Mouse (Mus musculus) limb, embryonic 10.5 days (tissue): ENCODE measurements at regions not wholly inside any gene's neighbourhood (a gene's known extent, or its start where the extent isn't known, plus 50 kb on each side); places are given as distances from the start of the nearest gene placed in this dataset.
A peak's percentile ranks its signal among the peaks of the same experiment; 100 is the strongest.

Experiments
- DNase-seq: peaks from one replicate; pipeline ENCODE4 v3.0.0-alpha.2; 2017; ENCODE audit warnings: low spot score
- H3K27ac ChIP-seq: fragments of 300-500 bp; sonication (generic); 2 replicates; pipeline ENCODE4 v1.5.1; 2016; ENCODE audit warnings: mild to moderate bottlenecking
- H3K27me3 ChIP-seq: fragments of 300-500 bp; sonication (generic); 2 replicates; pipeline ENCODE4 v1.6.1; 2016; ENCODE audit warnings: low read depth, mild to moderate bottlenecking; ENCODE audit not compliant: poor library complexity, severe bottlenecking
- H3K36me3 ChIP-seq: fragments of 300-500 bp; sonication (generic); 2 replicates; pipeline ENCODE4 v1.6.1; 2016; ENCODE audit warnings: mild to moderate bottlenecking, moderate library complexity
- H3K4me1 ChIP-seq: fragments of 300-500 bp; sonication (generic); 2 replicates; pipeline ENCODE4 v1.6.1; 2016
- H3K4me3 ChIP-seq: fragments of 300-500 bp; sonication (generic); 2 replicates; pipeline ENCODE4 v1.5.1; 2016; ENCODE audit warnings: mild to moderate bottlenecking, moderate library complexity
- H3K9me3 ChIP-seq: fragments of 300-500 bp; sonication (generic); replicated peaks from 2 replicates; pipeline ENCODE4 v1.6.1; 2016; ENCODE audit warnings: mild to moderate bottlenecking
- WGBS: fragments of 180-500 bp; shearing (Covaris S2); methylation state at CpG from one replicate; pipeline ENCODE4 v1.1.7; 2016; 5-methylcytosine and 5-hydroxymethylcytosine counted together

GRCm38 (mm10) chr10:84069806-84070205, 347.1 kb downstream of the 1500009L16Rik start:
- DNase-seq = no peak
- 94% methylated on average over 9 of the region's 9 CpGs for WGBS
- no peaks in the 10 kb centered on the region for H3K27me3 ChIP-seq
- H3K4me1 ChIP-seq = peaks cover 3% of the 10 kb centered on the region; the same call in 1 of the 2 replicates
- no peak overlapping the region for H3K27ac ChIP-seq
- H3K9me3 ChIP-seq = no peaks in the 10 kb centered on the region
- no peaks in the 10 kb centered on the region for H3K36me3 ChIP-seq
- no peak overlapping the region for H3K4me3 ChIP-seq

DNA sequence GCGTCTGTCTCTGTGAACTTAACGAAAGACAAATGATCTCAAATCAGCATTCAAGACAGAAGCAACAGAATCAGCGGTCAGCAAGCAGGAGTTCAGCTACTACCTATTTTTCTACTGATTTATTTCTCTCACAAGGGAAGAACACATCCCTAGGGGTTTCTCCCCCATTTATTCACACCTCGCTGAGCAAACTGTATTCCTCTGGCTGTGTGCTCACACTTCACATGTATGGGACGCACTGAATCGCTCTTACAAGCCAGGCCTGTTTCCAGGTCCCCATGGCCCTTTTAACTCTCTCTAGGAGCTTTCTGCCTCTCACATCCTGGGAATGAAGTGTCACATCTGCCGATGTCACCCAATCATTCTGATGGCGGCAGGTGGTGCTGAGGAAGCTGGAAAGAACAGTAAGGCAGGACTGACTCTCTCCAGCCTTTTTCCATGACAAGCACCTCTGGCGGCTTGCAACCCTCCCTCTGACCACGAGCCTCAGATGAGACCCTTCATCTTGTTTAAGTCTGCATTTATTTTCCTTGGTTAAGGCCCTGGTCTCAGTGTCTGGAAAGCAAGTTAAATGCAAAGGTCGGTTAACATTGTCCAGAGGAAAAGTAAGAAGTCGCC, 350.3 kb downstream of the 1500009L16Rik start:
- DNase-seq = no peak
- Histone ChIP-seq H3K9me3 (no peaks in the 10 kb centered on the region), H3K27me3 (no peaks in the 10 kb centered on the region), H3K27ac (no peak overlapping the region), H3K4me3 (no peak overlapping the region), H3K4me1 (peaks cover 3% of the 10 kb centered on the region; the same call in 1 of the 2 replicates), H3K36me3 (no peaks in the 10 kb centered on the region)
- 67% methylated on average over 12 of the region's 12 CpGs for WGBS

DNA sequence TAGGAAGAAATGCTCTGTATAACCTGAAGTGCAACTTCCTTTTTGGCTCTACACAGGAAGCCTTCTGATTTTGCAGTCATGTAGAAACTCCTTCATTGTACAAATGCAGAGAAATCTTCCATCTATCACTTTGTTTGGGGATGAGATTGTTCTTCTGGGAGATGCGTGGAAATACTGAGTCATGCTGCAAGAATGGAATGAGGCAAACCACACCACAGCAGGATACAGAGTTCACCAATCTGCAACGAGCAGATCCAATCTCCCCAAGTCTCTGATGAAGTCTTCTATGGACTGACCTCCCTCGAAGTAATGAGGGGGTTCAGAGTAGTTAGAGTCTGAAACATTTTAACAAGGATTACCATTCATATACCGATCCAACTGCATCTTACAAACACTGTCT, 352.9 kb downstream of the 1500009L16Rik start:
- Histone ChIP-seq H3K36me3 (no peaks in the 10 kb centered on the region), H3K4me3 (no peak overlapping the region), H3K27me3 (no peaks in the 10 kb centered on the region), H3K27ac (no peak overlapping the region), H3K4me1 (peaks cover 7% of the 10 kb centered on the region), H3K9me3 (no peaks in the 10 kb centered on the region)
- DNase-seq = no peak
- WGBS = 86% methylated on average over 4 of the region's 4 CpGs

DNA sequence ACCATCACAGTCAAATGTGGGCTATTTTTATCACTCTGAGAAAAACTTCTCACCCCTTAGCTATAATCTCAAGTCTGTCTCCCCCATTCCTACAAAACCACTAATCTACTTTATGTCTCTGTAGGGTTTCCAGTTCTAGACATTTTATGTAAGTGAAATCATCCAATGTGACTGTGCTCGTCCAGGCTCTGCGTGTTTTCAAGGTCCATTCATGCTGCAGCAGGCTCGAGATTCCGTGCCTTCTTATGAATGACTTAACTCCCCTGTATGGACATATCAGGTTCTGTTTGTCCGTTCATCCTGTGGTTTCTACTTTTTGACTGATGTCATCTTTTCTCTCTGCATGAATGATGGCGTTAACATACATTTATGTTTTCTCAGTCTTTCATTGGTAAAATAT, 357.6 kb downstream of the 1500009L16Rik start:
- no peak for DNase-seq
- Histone ChIP-seq H3K4me1 (peaks cover 40% of the 10 kb centered on the region), H3K27me3 (no peaks in the 10 kb centered on the region), H3K36me3 (no peaks in the 10 kb centered on the region), H3K27ac (no peak overlapping the region), H3K4me3 (no peak overlapping the region), H3K9me3 (no peaks in the 10 kb centered on the region)
- 90% methylated on average over 6 of the region's 6 CpGs for WGBS

DNA sequence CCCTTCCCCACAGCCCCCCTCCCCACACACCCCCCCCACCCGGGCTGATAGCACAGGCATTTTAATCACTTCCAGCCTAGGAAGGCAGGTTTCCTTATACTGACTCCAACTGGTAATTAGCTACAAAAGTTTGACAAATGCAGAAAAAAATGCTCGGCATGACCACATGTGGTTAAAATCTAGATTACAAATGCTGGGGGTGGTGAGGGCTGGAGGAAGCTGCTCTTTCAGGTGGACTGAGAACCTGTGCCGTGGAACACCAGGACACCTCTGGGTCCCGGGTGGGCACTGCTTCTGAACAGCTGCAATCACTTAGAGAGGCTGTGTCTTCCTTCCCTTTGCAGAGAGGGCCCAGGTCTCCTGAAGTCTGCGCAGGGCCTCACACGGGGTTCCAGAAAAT, 358.7 kb downstream of the Nuak1 start:
- 15% methylated on average over 6 of the region's 6 CpGs for WGBS
- Histone ChIP-seq H3K4me1 (peaks cover 40% of the 10 kb centered on the region), H3K9me3 (no peaks in the 10 kb centered on the region), H3K27ac (peak overlapping the region; percentile 76), H3K27me3 (no peaks in the 10 kb centered on the region), H3K4me3 (peak overlapping the region; percentile 27; the same call in 1 of the 2 replicates), H3K36me3 (no peaks in the 10 kb centered on the region)
- peak; percentile 60 for DNase-seq

DNA sequence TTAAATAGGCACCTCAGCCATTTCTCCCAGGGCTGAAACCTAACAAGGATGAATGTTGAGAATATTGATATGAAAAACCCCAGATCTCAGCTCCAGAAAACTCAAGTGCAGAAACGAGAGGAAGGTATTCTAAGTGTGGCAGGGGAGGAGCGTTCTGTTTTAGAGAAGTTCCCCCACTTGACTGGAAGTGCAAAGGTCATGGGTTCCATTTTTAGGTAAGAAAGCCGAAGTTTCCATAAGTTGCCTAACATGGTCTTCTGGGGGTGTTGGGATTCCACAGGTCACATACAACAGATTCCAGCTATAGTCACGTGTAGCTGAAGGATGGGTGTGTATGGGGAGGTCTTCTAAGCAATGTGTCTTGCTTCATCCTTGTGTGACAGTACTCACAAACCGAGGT, 352.9 kb downstream of the Nuak1 start:
- H3K4me1 ChIP-seq = peaks cover 41% of the 10 kb centered on the region
- 92% methylated on average over 5 of the region's 5 CpGs for WGBS
- no peak overlapping the region for H3K27ac ChIP-seq
- DNase-seq = no peak
- H3K9me3 ChIP-seq = no peaks in the 10 kb centered on the region
- no peaks in the 10 kb centered on the region for H3K36me3 ChIP-seq
- no peaks in the 10 kb centered on the region for H3K27me3 ChIP-seq
- no peak overlapping the region for H3K4me3 ChIP-seq

GRCm38 (mm10) chr10:84087929-84088328, 352.5 kb downstream of the Nuak1 start:
- Histone ChIP-seq H3K4me1 (peaks cover 37% of the 10 kb centered on the region), H3K27me3 (no peaks in the 10 kb centered on the region), H3K36me3 (no peaks in the 10 kb centered on the region), H3K27ac (no peak overlapping the region), H3K4me3 (no peak overlapping the region), H3K9me3 (no peaks in the 10 kb centered on the region)
- WGBS = 87% methylated on average over 3 of the region's 3 CpGs
- no peak for DNase-seq

- H3K9me3 ChIP-seq = no peaks in the 10 kb centered on the region
- H3K4me3 ChIP-seq = no peak overlapping the region
- no peak for DNase-seq
- H3K27me3 ChIP-seq = no peaks in the 10 kb centered on the region
- H3K4me1 ChIP-seq = peaks cover 28% of the 10 kb centered on the region
- peak overlapping the region; percentile 34; the same call in 1 of the 2 replicates for H3K27ac ChIP-seq
- 84% methylated on average over 18 of the region's 18 CpGs for WGBS
- H3K36me3 ChIP-seq = no peaks in the 10 kb centered on the region
These were observed 351.3 kb downstream of the Nuak1 start for GRCm38 (mm10) chr10:84088799-84089778.

DNA sequence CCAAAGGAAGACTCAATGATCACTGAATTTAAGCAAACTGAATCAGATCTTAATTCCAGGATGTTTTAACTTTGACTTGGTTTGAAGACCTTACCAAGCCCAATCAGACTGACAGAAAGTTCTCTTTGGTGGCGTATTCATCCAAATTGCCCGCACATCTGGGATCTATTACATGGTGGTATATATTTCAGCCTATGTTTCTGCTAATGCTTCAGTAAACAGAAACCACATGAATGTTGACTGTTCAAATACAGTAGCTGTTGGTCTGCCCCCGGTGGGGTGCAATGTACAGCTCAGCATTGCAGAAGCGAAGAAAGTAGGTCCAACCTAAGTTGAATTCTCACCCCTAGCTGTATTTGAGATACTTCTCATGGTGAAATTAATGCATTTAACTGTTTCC, 346.5 kb downstream of the Nuak1 start:
- DNase-seq = no peak
- 83% methylated on average over 4 of the region's 4 CpGs for whole genome bisulfite sequencing
- Histone ChIP-seq H3K4me3 (no peak overlapping the region), H3K27ac (no peak overlapping the region), H3K9me3 (no peaks in the 10 kb centered on the region), H3K4me1 (peaks cover 11% of the 10 kb centered on the region), H3K27me3 (no peaks in the 10 kb centered on the region), H3K36me3 (no peaks in the 10 kb centered on the region)

DNA sequence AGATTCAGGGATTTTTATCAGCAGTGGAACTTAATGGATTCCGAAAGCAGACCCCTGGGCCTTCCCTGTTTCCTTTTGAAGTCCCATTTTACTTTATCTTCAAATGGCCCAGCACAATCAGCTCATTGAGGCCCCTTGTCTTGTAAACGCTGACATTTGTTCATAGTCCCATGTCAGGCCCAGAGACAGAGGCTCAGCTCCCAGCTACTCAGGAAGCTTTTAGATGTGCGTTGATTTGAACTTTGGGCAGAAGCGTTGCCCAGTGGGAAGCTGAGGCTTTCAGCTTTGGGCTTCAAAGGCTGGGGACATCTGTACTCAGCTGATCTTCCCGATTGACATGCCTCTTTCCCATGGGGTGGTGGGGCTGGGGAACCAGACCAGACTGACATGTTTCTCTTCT, 343.2 kb downstream of the Nuak1 start:
- Histone ChIP-seq H3K4me1 (peaks cover 18% of the 10 kb centered on the region), H3K9me3 (no peaks in the 10 kb centered on the region), H3K27ac (no peak overlapping the region), H3K27me3 (no peaks in the 10 kb centered on the region), H3K36me3 (no peaks in the 10 kb centered on the region), H3K4me3 (no peak overlapping the region)
- 25% methylated on average over 5 of the region's 5 CpGs for WGBS
- no peak for DNase-seq

DNA sequence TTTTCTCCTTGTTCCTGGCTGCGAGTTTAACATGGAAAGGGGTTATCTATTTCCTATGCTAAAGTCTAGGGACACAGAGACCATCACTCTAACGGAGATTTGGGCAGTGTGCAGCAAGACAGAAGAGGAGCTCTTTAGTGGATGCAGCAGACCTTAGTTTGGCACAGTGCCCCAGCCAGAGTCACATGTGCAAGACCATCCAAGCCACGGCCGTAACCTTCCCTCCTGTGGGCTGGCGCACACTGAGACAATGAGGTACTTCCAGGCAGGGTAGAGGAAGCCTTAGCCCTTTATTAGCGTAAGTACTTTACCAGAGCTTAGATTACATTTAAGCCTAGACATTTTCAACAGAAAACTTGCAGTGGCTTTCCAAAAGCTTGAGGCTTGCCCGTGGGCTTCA, 336.4 kb downstream of the Nuak1 start:
- no peak for DNase-seq
- Histone ChIP-seq H3K36me3 (no peaks in the 10 kb centered on the region), H3K4me1 (peaks cover 20% of the 10 kb centered on the region), H3K27ac (peak overlapping the region; percentile 50; the same call in 1 of the 2 replicates), H3K4me3 (no peak overlapping the region), H3K27me3 (no peaks in the 10 kb centered on the region), H3K9me3 (no peaks in the 10 kb centered on the region)
- 89% methylated on average over 7 of the region's 7 CpGs for WGBS

GRCm38 (mm10) chr10:84104556-84104955, 335.8 kb downstream of the Nuak1 start:
- Histone ChIP-seq H3K4me1 (peaks cover 20% of the 10 kb centered on the region), H3K4me3 (no peak overlapping the region), H3K36me3 (no peaks in the 10 kb centered on the region), H3K27me3 (no peaks in the 10 kb centered on the region), H3K9me3 (no peaks in the 10 kb centered on the region), H3K27ac (no peak overlapping the region)
- WGBS = 87% methylated on average over 6 of the region's 6 CpGs
- no peak for DNase-seq

- no peak overlapping the region for H3K27ac ChIP-seq
- no peaks in the 10 kb centered on the region for H3K36me3 ChIP-seq
- 69% methylated on average over 7 of the region's 7 CpGs for WGBS
- H3K4me1 ChIP-seq = peaks cover 19% of the 10 kb centered on the region
- H3K27me3 ChIP-seq = no peaks in the 10 kb centered on the region
- H3K9me3 ChIP-seq = no peaks in the 10 kb centered on the region
- DNase-seq = no peak
- no peak overlapping the region for H3K4me3 ChIP-seq
These were observed 330.6 kb downstream of the Nuak1 start for GRCm38 (mm10) chr10:84109680-84110371.
